Mouse (Mus musculus): Measurements from ENCODE around the gene Cyp20a1. TPM values are rescaled to one million over a fixed set of nuclear protein-coding genes. Genes with fewer than 3 reads are reported as not detected.

The Cyp20a1 gene
- polyA plus RNA-seq (2014; fragmentation: Illumina TruSeq; extraction: RNeasy Lipid Tissue Mini Kit (QIAGEN cat#74804); ENCODE audit: low read depth, low replicate concordance) = 17.2 TPM

GRCm38 (mm10) chr1:60342808-60343629 lies at the start of gene Cyp20a1:
Gene Cyp20a1 (plus strand): TSS chr1:60343323.

DNA sequence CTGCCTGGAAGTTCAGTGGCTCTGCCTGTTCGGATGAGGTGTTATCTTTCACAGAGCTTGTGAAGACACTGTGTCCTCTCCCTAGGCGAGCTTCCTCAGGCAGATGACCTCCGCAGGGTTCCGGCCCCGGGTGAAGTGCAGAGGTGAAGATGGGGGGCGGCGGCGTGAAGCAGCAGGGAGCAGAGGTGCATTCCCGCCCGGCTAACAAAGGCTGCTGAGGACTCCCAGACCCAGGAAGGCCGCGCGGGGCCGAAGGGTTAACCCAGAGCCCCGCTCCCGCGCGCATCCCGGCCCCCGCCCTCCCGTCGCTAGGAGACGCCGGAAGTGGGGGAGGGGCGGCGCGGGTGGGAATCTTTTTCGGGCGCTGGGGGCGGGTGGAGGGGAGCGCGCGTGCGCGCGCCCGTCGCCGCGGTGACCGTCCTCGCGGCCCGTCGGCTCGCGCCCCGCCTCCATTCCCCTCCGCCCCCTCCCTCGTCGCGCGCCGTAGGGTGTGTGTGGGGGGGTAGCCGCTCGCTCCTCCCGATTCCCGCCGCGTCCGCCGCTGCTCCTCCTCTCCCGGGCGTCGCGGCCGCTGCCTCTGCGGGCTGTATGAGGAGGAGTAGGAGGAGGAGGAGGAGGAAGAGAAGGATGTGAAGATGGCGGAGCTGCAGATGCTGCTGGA lies 66.2 kb downstream of the Cyp20a1 start, which contains the start of gene Abi2:
Gene Abi2, plus strand, starts transcription at position 452 of the 661 bp plus-strand sequence.

Other genes with a start within 250 kb of the Cyp20a1 start
- gene Carf, start 245.1 kb upstream of the Cyp20a1 start, polyA plus RNA-seq (2014; fragmentation: Illumina TruSeq; extraction: RNeasy Lipid Tissue Mini Kit (QIAGEN cat#74804); ENCODE audit: low read depth, low replicate concordance) = 6.3 TPM
- gene Wdr12, start 244.7 kb upstream of the Cyp20a1 start, polyA plus RNA-seq (2014; fragmentation: Illumina TruSeq; extraction: RNeasy Lipid Tissue Mini Kit (QIAGEN cat#74804); ENCODE audit: low read depth, low replicate concordance) = 16.2 TPM
- 6.1 TPM for gene Nbeal1, start 162.7 kb upstream of the Cyp20a1 start, polyA plus RNA-seq (2014; fragmentation: Illumina TruSeq; extraction: RNeasy Lipid Tissue Mini Kit (QIAGEN cat#74804); ENCODE audit: low read depth, low replicate concordance)
- gene Abi2, start 66.3 kb downstream of the Cyp20a1 start, polyA plus RNA-seq (2014; fragmentation: Illumina TruSeq; extraction: RNeasy Lipid Tissue Mini Kit (QIAGEN cat#74804); ENCODE audit: low read depth, low replicate concordance) = 9.0 TPM
- 14.5 TPM for gene Raph1, start 223.8 kb downstream of the Cyp20a1 start, polyA plus RNA-seq (2014; fragmentation: Illumina TruSeq; extraction: RNeasy Lipid Tissue Mini Kit (QIAGEN cat#74804); ENCODE audit: low read depth, low replicate concordance)

All from adipose tissue, adult 10 weeks (tissue).